Mouse (Mus musculus) heart, adult 10 weeks (tissue): ENCODE results near the gene Defb22. TPM values are rescaled to one million over a fixed set of nuclear protein-coding genes. Genes with fewer than 3 reads are reported as not detected.

Experiments
- polyA plus RNA-seq: library from polyadenylated mRNA; stranded (reverse); fragments of 350-450 nt; fragmentation: Illumina TruSeq; extraction: RNeasy Lipid Tissue Mini Kit (QIAGEN cat#74804); gene quantifications from one replicate; pipeline ENCODE4 v1.2.3, GENCODE M21; 2014; ENCODE audit warnings: low read depth, low replicate concordance

Defb22 gene
- not detected for polyA plus RNA-seq

GRCm38 (mm10) chr2:152490038-152490437 is at the start of gene Defb22:
TSS of gene Defb22 (minus strand) at chr2:152490138.

DNA sequence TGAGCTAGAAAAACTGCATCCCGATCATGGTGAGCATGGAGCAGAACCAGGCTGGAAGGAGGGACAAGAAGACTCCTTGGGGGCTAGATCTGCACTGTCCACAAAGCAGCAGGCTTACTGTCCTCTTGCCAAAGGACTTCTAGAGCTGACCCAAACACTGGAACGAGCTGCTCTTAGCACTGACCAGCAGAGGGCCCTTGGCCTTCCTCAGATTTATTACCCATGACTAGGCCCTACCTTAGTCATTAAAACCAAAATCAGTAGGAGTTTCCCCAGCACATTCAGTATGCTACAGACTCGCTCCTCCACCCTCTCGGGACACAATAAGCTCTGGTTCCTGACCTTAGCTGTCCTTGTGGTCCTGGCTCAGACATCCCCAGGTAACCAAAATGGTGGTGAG is 28.0 kb upstream of the Defb22 start, which contains the start of gene Defb28:
Gene Defb28 (plus strand): TSS at position 275 of the 400 bp plus-strand sequence.

GRCm38 (mm10) chr2:152511592-152511991 is 21.7 kb upstream of the Defb22 start, which contains the start of gene Defb26:
TSS of gene Defb26 (minus strand) at chr2:152511692.

GRCm38 (mm10) chr2:152476763-152477162 is 13.2 kb downstream of the Defb22 start, which contains the start of gene Defb20:
TSS of gene Defb20 (plus strand) at chr2:152477063.

DNA sequence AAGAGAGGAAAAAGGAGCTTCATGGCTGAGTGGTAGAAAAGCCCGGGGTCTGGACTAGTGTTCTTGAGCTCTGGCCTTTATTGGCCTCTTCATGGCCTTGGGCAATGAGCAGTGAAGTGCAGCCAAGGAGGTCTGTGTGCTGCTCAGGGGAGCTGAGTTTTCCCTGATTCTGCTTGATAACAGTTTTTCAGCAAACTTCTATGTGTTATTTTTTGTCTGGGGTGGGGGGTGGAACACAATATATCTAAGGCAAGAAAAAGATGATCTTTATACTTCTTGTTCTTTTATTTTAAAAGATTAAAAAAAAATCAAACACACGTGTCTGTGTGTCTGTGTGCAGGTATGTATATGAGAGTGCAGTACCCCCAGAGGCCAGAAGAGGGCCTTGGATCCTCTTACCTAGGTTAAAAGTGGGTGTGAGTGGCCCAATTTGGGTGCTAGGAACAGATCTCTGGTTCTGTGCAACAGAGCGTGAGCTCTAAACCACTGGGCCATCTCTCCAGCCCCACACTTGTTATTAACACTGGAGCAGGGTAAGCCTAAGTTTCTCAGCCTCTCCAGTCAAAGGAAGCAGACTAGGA is 25.3 kb downstream of the Defb22 start, which contains the start of gene Defb23:
Gene Defb23 (minus strand): TSS at position 51 of the 581 bp plus-strand sequence.

Other genes starting within 250 kb of the Defb22 start
- 38.6 TPM for gene Tbc1d20, start 196.3 kb downstream of the Defb22 start, polyA plus RNA-seq
- 50.8 TPM for gene Rbck1, start 157.5 kb downstream of the Defb22 start, polyA plus RNA-seq
- 1.8 TPM for gene Trib3, start 146.1 kb downstream of the Defb22 start, polyA plus RNA-seq
- not detected for gene Nrsn2, start 113.5 kb downstream of the Defb22 start, polyA plus RNA-seq
- 5.4 TPM for gene Sox12, start 92.1 kb downstream of the Defb22 start, polyA plus RNA-seq
- gene Zcchc3, start 75.1 kb downstream of the Defb22 start, polyA plus RNA-seq: 4.6 TPM
- 4.6 TPM for gene 6820408C15Rik, start 74.6 kb downstream of the Defb22 start, polyA plus RNA-seq
- gene Defb23, start 25.5 kb downstream of the Defb22 start, polyA plus RNA-seq: not detected
- not detected for gene Defb20, start 13.1 kb downstream of the Defb22 start, polyA plus RNA-seq
- gene Defb26, start 21.6 kb upstream of the Defb22 start, polyA plus RNA-seq: not detected
- not detected for gene Defb28, start 28.1 kb upstream of the Defb22 start, polyA plus RNA-seq
- gene Defb29, start 50.0 kb upstream of the Defb22 start, polyA plus RNA-seq: not detected
- not detected for gene Gm17416, start 79.2 kb upstream of the Defb22 start, polyA plus RNA-seq
- not detected for gene Defb21, start 82.6 kb upstream of the Defb22 start, polyA plus RNA-seq
- not detected for gene Defb19, start 90.2 kb upstream of the Defb22 start, polyA plus RNA-seq
- not detected for gene Defb45, start 109.3 kb upstream of the Defb22 start, polyA plus RNA-seq
- not detected for gene Defb36, start 114.2 kb upstream of the Defb22 start, polyA plus RNA-seq
- not detected for gene Defb25, start 132.9 kb upstream of the Defb22 start, polyA plus RNA-seq
- gene Rem1, start 136.8 kb upstream of the Defb22 start, polyA plus RNA-seq: 7.0 TPM
- 35.5 TPM for gene H13, start 179.3 kb upstream of the Defb22 start, polyA plus RNA-seq
- 16.7 TPM for gene Mcts2, start 196.9 kb upstream of the Defb22 start, polyA plus RNA-seq
- 95.2 TPM for gene Id1, start 246.1 kb upstream of the Defb22 start, polyA plus RNA-seq